Mouse (Mus musculus) midbrain, embryonic 15.5 days (tissue): ENCODE results near the gene Schip1. TPM values are rescaled to one million over a fixed set of nuclear protein-coding genes. Genes with fewer than 3 reads are reported as not detected.

Experiments
- ATAC-seq: fragments of 200-750 bp; cut with Nextera tagmentation; replicated peaks from 2 replicates; pipeline ENCODE4 v1.8.0; 2017; ENCODE audit warnings: moderate TSS enrichment
- H3K27ac ChIP-seq: fragments of 300-500 bp; sonication (generic); 2 replicates; pipeline ENCODE4 v1.5.1; 2015; ENCODE audit warnings: mild to moderate bottlenecking, inconsistent platforms
- H3K27me3 ChIP-seq: fragments of 300-500 bp; sonication (generic); replicated peaks from 2 replicates; pipeline ENCODE4 v1.6.1; 2015; ENCODE audit warnings: inconsistent platforms
- H3K36me3 ChIP-seq: fragments of 300-500 bp; sonication (generic); replicated peaks from 2 replicates; pipeline ENCODE4 v1.6.1; 2015; ENCODE audit warnings: inconsistent platforms
- H3K4me1 ChIP-seq: fragments of 300-500 bp; sonication (generic); 2 replicates; pipeline ENCODE4 v1.6.1; 2015; ENCODE audit warnings: inconsistent platforms
- H3K4me2 ChIP-seq: fragments of 300-500 bp; sonication (generic); 2 replicates; pipeline ENCODE4 v1.6.1; 2015; ENCODE audit warnings: inconsistent platforms, mild to moderate bottlenecking, moderate library complexity
- H3K4me3 ChIP-seq: fragments of 300-500 bp; sonication (generic); 2 replicates; pipeline ENCODE4 v1.5.1; 2015; ENCODE audit warnings: mild to moderate bottlenecking, inconsistent platforms
- H3K9ac ChIP-seq: fragments of 300-500 bp; sonication (generic); 2 replicates; pipeline ENCODE4 v1.6.1; 2015; ENCODE audit warnings: mild to moderate bottlenecking, inconsistent platforms
- H3K9me3 ChIP-seq: fragments of 300-500 bp; sonication (generic); 2 replicates; pipeline ENCODE4 v1.6.1; 2016; ENCODE audit warnings: inconsistent platforms
- WGBS: fragments of 180-500 bp; shearing (Covaris S2); methylation state at CpG from one replicate; pipeline ENCODE4 v1.1.7; 2015; ENCODE audit warnings: mixed read lengths; 5-methylcytosine and 5-hydroxymethylcytosine counted together
- polyA plus RNA-seq: library from polyadenylated mRNA; unstranded; fragments of >200 nt; fragmentation: Nextera tagmentation; extraction: Ambion mirVana; gene quantifications from 2 replicates; pipeline ENCODE4 v1.2.1, GENCODE M21; 2015

Schip1 gene
- polyA plus RNA-seq, 1 experiment from 2014 or later = 129 TPM

GRCm38 (mm10) chr3:68246154-68246553, 181.6 kb downstream of the Schip1 start:
- H3K4me3 ChIP-seq = no peak overlapping the region

GRCm38 (mm10) chr3:68250589-68250988, 186.0 kb downstream of the Schip1 start:
- Histone ChIP-seq H3K36me3 (no peaks in the 10 kb centered on the region), H3K27ac (no peak overlapping the region), H3K4me1 (no peaks in the 10 kb centered on the region), H3K4me3 (no peak overlapping the region), H3K4me2 (no peak overlapping the region), H3K27me3 (no peaks in the 10 kb centered on the region), H3K9me3 (no peaks in the 10 kb centered on the region), H3K9ac (no peak overlapping the region)
- no peak for ATAC-seq
- 82% methylated on average over 2 of the region's 2 CpGs for WGBS

More at GRCm38 (mm10) chr3:68246154-68246553, 181.6 kb downstream of the Schip1 start:
- Histone ChIP-seq H3K27me3 (no peaks in the 10 kb centered on the region), H3K9ac (no peak overlapping the region), H3K9me3 (no peaks in the 10 kb centered on the region), H3K4me1 (no peaks in the 10 kb centered on the region), H3K36me3 (no peaks in the 10 kb centered on the region), H3K4me2 (no peak overlapping the region), H3K27ac (no peak overlapping the region)
- no peak for ATAC-seq
- WGBS = 74% methylated on average over 4 of the region's 4 CpGs

DNA sequence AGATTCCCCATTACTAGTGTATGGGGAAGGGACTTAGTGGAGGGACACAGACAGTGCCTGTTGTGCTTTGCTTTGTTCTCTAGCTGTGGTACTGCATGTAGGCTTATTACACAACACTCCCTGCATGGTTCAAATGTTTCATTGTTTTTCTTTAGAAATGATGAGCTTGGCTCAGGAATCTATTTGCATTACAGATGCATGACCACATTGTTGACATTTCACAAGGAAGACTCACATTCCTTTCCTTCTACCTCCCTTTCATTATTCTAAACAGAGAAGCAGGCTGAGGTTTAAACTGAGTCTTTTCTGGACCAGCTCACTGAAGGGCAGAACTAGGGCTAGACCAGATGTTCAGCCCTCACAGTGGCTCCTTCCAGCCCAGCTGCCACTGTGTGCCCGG, 187.7 kb downstream of the Schip1 start:
- Histone ChIP-seq H3K4me1 (no peaks in the 10 kb centered on the region), H3K27ac (no peak overlapping the region), H3K36me3 (no peaks in the 10 kb centered on the region), H3K9me3 (no peaks in the 10 kb centered on the region), H3K27me3 (no peaks in the 10 kb centered on the region), H3K4me3 (no peak overlapping the region), H3K4me2 (no peak overlapping the region), H3K9ac (no peak overlapping the region)
- no peak for ATAC-seq
- WGBS = 49% methylated on average over 1 of the region's 1 CpGs

DNA sequence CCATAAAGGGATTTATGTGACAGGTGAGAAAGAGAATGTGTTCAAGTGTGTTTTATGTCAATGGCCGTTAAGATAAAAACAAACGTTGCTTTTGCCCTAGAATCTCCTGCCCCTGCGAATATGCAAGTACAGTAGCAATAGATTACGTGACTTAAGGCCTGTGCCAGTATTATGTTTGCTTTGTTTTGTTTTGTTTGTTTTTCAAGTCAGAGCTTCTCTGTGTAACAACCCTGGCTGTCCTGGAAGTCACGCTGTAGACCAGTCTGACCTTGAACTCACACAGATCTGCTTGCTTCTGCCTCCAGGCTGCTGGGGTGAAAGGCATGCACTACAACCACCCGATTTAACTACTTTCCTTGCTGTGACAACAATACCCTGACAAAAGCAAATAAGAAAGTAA, 197.7 kb downstream of the Schip1 start:
- H3K9ac ChIP-seq = no peak overlapping the region
- no peak for ATAC-seq
- WGBS = 81% methylated on average over 6 of the region's 6 CpGs
- no peaks in the 10 kb centered on the region for H3K36me3 ChIP-seq
- H3K27me3 ChIP-seq = no peaks in the 10 kb centered on the region
- no peak overlapping the region for H3K4me2 ChIP-seq
- no peaks in the 10 kb centered on the region for H3K4me1 ChIP-seq
- H3K27ac ChIP-seq = no peak overlapping the region
- no peak overlapping the region for H3K4me3 ChIP-seq
- H3K9me3 ChIP-seq = no peaks in the 10 kb centered on the region

DNA sequence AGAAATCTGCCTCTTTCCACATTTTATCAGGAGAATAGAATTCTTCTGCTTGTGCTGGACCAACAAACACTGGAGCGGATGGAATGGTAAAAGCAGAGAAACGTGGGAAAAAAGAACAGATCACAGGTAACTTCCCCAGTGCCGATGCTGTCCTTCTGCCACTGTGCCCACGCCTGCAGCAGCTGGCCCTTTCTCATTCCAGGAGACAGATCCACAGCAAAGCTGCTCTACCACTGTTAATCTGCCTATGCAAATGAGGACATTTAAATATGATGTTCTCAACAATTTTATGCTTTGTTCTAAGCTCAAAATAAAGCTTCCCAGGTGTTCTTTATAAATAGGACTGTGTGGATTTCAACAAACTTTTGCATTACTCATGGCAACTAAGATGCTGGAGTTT, 203.3 kb downstream of the Schip1 start:
- ATAC-seq = no peak
- H3K27ac ChIP-seq = no peak overlapping the region
- WGBS = 89% methylated on average over 4 of the region's 4 CpGs
- H3K9ac ChIP-seq = no peak overlapping the region
- H3K4me3 ChIP-seq = no peak overlapping the region
- no peak overlapping the region for H3K4me2 ChIP-seq
- no peaks in the 10 kb centered on the region for H3K4me1 ChIP-seq
- no peaks in the 10 kb centered on the region for H3K9me3 ChIP-seq
- no peaks in the 10 kb centered on the region for H3K27me3 ChIP-seq
- no peaks in the 10 kb centered on the region for H3K36me3 ChIP-seq

GRCm38 (mm10) chr3:68269251-68269650, 204.6 kb downstream of the Schip1 start:
- Histone ChIP-seq H3K36me3 (no peaks in the 10 kb centered on the region), H3K4me1 (no peaks in the 10 kb centered on the region), H3K4me3 (no peak overlapping the region), H3K27ac (no peak overlapping the region), H3K27me3 (no peaks in the 10 kb centered on the region), H3K9me3 (no peaks in the 10 kb centered on the region), H3K9ac (no peak overlapping the region), H3K4me2 (no peak overlapping the region)
- ATAC-seq = no peak
- 88% methylated on average over 4 of the region's 4 CpGs for WGBS

GRCm38 (mm10) chr3:68270246-68270645, 205.6 kb downstream of the Schip1 start:
- no peaks in the 10 kb centered on the region for H3K9me3 ChIP-seq
- no peaks in the 10 kb centered on the region for H3K36me3 ChIP-seq
- ATAC-seq = no peak
- 76% methylated on average over 6 of the region's 6 CpGs for WGBS
- no peak overlapping the region for H3K4me3 ChIP-seq
- no peaks in the 10 kb centered on the region for H3K27me3 ChIP-seq
- H3K4me2 ChIP-seq = no peak overlapping the region
- H3K27ac ChIP-seq = no peak overlapping the region
- H3K9ac ChIP-seq = no peak overlapping the region
- H3K4me1 ChIP-seq = no peaks in the 10 kb centered on the region

DNA sequence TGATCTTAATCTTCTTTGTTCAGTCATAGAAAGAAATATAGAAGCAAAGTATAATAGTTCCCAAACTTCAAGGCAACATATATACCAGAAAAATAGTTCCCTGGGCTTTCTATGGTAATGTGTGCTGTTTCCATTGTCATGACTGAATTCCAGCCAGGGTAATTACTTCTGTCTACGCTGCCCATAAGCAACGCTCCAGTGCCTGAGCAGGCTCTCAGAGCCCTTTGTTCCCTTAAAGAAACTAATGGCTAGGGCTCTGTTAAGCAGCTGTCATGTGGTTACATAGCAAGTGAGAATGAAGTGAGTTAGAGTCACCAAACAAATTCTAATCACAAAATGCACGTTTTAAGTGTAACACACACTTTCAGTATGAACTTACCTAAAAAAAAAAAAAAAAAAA, 206.9 kb downstream of the Schip1 start:
- WGBS = 35% methylated on average over 3 of the region's 3 CpGs
- Histone ChIP-seq H3K9ac (no peak overlapping the region), H3K4me2 (no peak overlapping the region), H3K36me3 (no peaks in the 10 kb centered on the region), H3K27me3 (no peaks in the 10 kb centered on the region), H3K9me3 (no peaks in the 10 kb centered on the region), H3K27ac (no peak overlapping the region), H3K4me3 (no peak overlapping the region), H3K4me1 (no peaks in the 10 kb centered on the region)
- no peak for ATAC-seq

GRCm38 (mm10) chr3:68271881-68272280, 207.3 kb downstream of the Schip1 start:
- H3K9me3 ChIP-seq = no peaks in the 10 kb centered on the region
- no peak overlapping the region for H3K4me3 ChIP-seq
- no peaks in the 10 kb centered on the region for H3K4me1 ChIP-seq
- no peaks in the 10 kb centered on the region for H3K27me3 ChIP-seq
- ATAC-seq = no peak
- no peak overlapping the region for H3K9ac ChIP-seq
- H3K36me3 ChIP-seq = no peaks in the 10 kb centered on the region
- 69% methylated on average over 3 of the region's 3 CpGs for WGBS
- no peak overlapping the region for H3K27ac ChIP-seq
- no peak overlapping the region for H3K4me2 ChIP-seq

GRCm38 (mm10) chr3:68282844-68283594, 218.4 kb downstream of the Schip1 start:
- Histone ChIP-seq H3K4me1 (peaks cover 8% of the 10 kb centered on the region), H3K9me3 (no peaks in the 10 kb centered on the region), H3K27ac (0 out of 2 replicates have a peak overlapping the region, but pooled peaks have one; percentile 15), H3K9ac (no peak overlapping the region), H3K4me2 (no peak overlapping the region), H3K4me3 (no peak overlapping the region), H3K36me3 (no peaks in the 10 kb centered on the region), H3K27me3 (no peaks in the 10 kb centered on the region)
- peak; percentile 52; the same call in 1 of the 2 replicates for ATAC-seq
- 36% methylated on average over 7 of the region's 7 CpGs for WGBS

DNA sequence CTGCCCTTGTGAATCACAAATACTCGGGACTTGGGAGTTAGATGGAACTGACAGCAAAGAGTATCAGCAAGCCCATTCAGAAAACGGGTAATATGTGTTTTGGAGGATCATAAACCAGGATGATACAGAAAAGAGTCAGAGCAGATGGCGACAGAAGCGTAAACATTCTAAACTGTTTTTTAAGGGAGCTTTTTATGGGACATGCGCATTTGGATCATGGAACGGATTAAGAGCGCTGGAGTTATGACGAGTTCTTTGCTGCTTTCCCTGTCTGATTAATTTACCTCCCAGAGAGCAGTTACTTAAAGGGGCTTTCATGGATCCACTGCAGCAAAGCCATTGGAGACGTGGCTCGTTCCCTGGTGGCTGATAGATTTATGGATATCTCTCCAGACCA, 219.0 kb downstream of the Schip1 start:
- no peak overlapping the region for H3K4me3 ChIP-seq
- ATAC-seq = no peak
- 45% methylated on average over 10 of the region's 10 CpGs for WGBS
- peaks cover 8% of the 10 kb centered on the region for H3K4me1 ChIP-seq
- 0 out of 2 replicates have a peak overlapping the region, but pooled peaks have one; percentile 15 for H3K27ac ChIP-seq
- H3K4me2 ChIP-seq = no peak overlapping the region
- no peak overlapping the region for H3K9ac ChIP-seq
- H3K36me3 ChIP-seq = no peaks in the 10 kb centered on the region
- H3K9me3 ChIP-seq = no peaks in the 10 kb centered on the region
- no peaks in the 10 kb centered on the region for H3K27me3 ChIP-seq

DNA sequence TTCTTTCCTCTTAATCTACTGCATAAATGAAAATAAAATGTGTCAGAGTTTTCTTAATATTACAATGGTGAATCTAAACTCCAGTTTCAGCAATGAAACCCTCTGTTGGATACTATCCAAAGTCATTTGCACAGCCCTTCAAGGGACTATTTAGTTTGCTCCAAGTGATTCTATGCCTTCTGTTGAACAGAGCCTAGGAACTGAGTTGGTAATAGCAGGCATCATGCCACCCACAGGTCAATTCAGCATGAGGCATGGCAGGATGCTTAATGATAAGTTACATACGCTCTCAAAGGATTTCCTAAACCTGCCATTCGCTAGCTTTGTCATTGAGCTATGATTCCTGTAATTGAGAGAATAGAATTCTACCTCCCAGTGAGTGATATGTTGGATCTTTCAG, 219.9 kb downstream of the Schip1 start:
- no peak for ATAC-seq
- H3K27me3 ChIP-seq = no peaks in the 10 kb centered on the region
- H3K36me3 ChIP-seq = no peaks in the 10 kb centered on the region
- no peak overlapping the region for H3K27ac ChIP-seq
- H3K4me2 ChIP-seq = no peak overlapping the region
- no peaks in the 10 kb centered on the region for H3K9me3 ChIP-seq
- 74% methylated on average over 2 of the region's 2 CpGs for WGBS
- peaks cover 8% of the 10 kb centered on the region for H3K4me1 ChIP-seq
- no peak overlapping the region for H3K4me3 ChIP-seq
- no peak overlapping the region for H3K9ac ChIP-seq

GRCm38 (mm10) chr3:68296752-68297151, 232.2 kb downstream of the Schip1 start:
- no peaks in the 10 kb centered on the region for H3K27me3 ChIP-seq
- H3K9ac ChIP-seq = no peak overlapping the region
- no peaks in the 10 kb centered on the region for H3K9me3 ChIP-seq
- no peaks in the 10 kb centered on the region for H3K36me3 ChIP-seq
- no peaks in the 10 kb centered on the region for H3K4me1 ChIP-seq
- H3K4me2 ChIP-seq = no peak overlapping the region
- no peak overlapping the region for H3K4me3 ChIP-seq
- WGBS = 66% methylated on average over 7 of the region's 7 CpGs
- no peak for ATAC-seq
- no peak overlapping the region for H3K27ac ChIP-seq
